Mouse (Mus musculus): ENCODE data around the gene Gm28729. TPM values are rescaled to one million over a fixed set of nuclear protein-coding genes. Genes with fewer than 3 reads are reported as not detected.
"Not testable (repeated sequence)": the region's sequence is repeated elsewhere in the genome, so short reads cannot be mapped to it uniquely, and the experiment has no call there.

The Gm28729 gene
- polyA plus RNA-seq, 1 experiment from 2014 or later = not detected

GRCm38 (mm10) chr9:96537615-96537919 lies 12.5 kb upstream of the Gm28729 start:
- Histone ChIP-seq H3K27ac (no peak overlapping the region), H3K4me3 (replicated peaks) (0 out of 2 replicates have a peak overlapping the region, but pooled peaks have one; percentile 45)
- WGBS = 93% methylated on average over 6 of the region's 6 CpGs

GRCm38 (mm10) chr9:96536895-96537614 lies 12.0 kb upstream of the Gm28729 start:
- peak overlapping the region; percentile 56; the same call in 1 of the 2 replicates for H3K27ac ChIP-seq
- H3K36me3 ChIP-seq = peaks cover 12% of the 10 kb centered on the region
- peak overlapping the region; percentile 74 for H3K4me2 ChIP-seq
- WGBS = 21% methylated on average over 37 of the region's 37 CpGs
- H3K27me3 ChIP-seq = no peaks in the 10 kb centered on the region
- ATAC-seq (ENCODE audit: insufficient number of reproducible peaks, insufficient read depth, low FRiP score, low TSS enrichment, low read depth) = peak; percentile 67
- peaks cover 21% of the 10 kb centered on the region for H3K4me1 ChIP-seq (replicated peaks)
- no peaks in the 10 kb centered on the region for H3K9me3 ChIP-seq
- peak overlapping the region; percentile 45 for H3K4me3 ChIP-seq (replicated peaks)
- peak overlapping the region; percentile 76 for H3K9ac ChIP-seq (replicated peaks)

More at GRCm38 (mm10) chr9:96537615-96537919, 12.5 kb upstream of the Gm28729 start:
- Histone ChIP-seq H3K4me2 (peak overlapping the region; percentile 74), H3K36me3 (peaks cover 17% of the 10 kb centered on the region), H3K9me3 (no peaks in the 10 kb centered on the region), H3K9ac (replicated peaks) (no peak overlapping the region), H3K4me1 (replicated peaks) (peaks cover 20% of the 10 kb centered on the region), H3K27me3 (no peaks in the 10 kb centered on the region)
- ATAC-seq (ENCODE audit: insufficient number of reproducible peaks, insufficient read depth, low FRiP score, low TSS enrichment, low read depth) = no peak

- not testable (repeated sequence) for ATAC-seq (ENCODE audit: insufficient number of reproducible peaks, insufficient read depth, low FRiP score, low TSS enrichment, low read depth); H3K27ac ChIP-seq; H3K27me3 ChIP-seq; H3K9ac ChIP-seq (replicated peaks); H3K4me2 ChIP-seq; H3K4me3 ChIP-seq (replicated peaks); H3K9me3 ChIP-seq; H3K36me3 ChIP-seq
- WGBS = 90% methylated on average over 4 of the region's 4 CpGs
- H3K4me1 ChIP-seq (replicated peaks) = peaks cover 25% of the 10 kb centered on the region
These were observed 11.0 kb upstream of the Gm28729 start for GRCm38 (mm10) chr9:96536093-96536492.

- WGBS = 88% methylated on average over 6 of the region's 6 CpGs
- Histone ChIP-seq H3K4me1 (replicated peaks) (peaks cover 31% of the 10 kb centered on the region), H3K9me3 (no peaks in the 10 kb centered on the region), H3K27ac (no peak overlapping the region), H3K27me3 (no peaks in the 10 kb centered on the region), H3K4me2 (no peak overlapping the region), H3K4me3 (replicated peaks) (no peak overlapping the region), H3K9ac (replicated peaks) (no peak overlapping the region), H3K36me3 (no peaks in the 10 kb centered on the region)
- no peak for ATAC-seq (ENCODE audit: insufficient number of reproducible peaks, insufficient read depth, low FRiP score, low TSS enrichment, low read depth)
These were observed 10.4 kb upstream of the Gm28729 start for GRCm38 (mm10) chr9:96535431-96535830.

- Histone ChIP-seq H3K27me3 (no peaks in the 10 kb centered on the region), H3K9ac (replicated peaks) (no peak overlapping the region), H3K4me1 (replicated peaks) (peaks cover 38% of the 10 kb centered on the region), H3K4me3 (replicated peaks) (no peak overlapping the region), H3K27ac (no peak overlapping the region), H3K9me3 (no peaks in the 10 kb centered on the region), H3K36me3 (no peaks in the 10 kb centered on the region), H3K4me2 (no peak overlapping the region)
- no peak for ATAC-seq (ENCODE audit: insufficient number of reproducible peaks, insufficient read depth, low FRiP score, low TSS enrichment, low read depth)
- WGBS = 81% methylated on average over 4 of the region's 4 CpGs
These were observed 9.2 kb upstream of the Gm28729 start for GRCm38 (mm10) chr9:96534256-96534655.

GRCm38 (mm10) chr9:96533476-96533875 lies 8.4 kb upstream of the Gm28729 start:
- 0 out of 2 replicates have a peak overlapping the region, but pooled peaks have one; percentile 17 for H3K27ac ChIP-seq

GRCm38 (mm10) chr9:96532531-96532930 lies 7.5 kb upstream of the Gm28729 start:
- 71% methylated on average over 4 of the region's 4 CpGs for WGBS
- Histone ChIP-seq H3K36me3 (no peaks in the 10 kb centered on the region), H3K9ac (replicated peaks) (no peak overlapping the region), H3K4me1 (replicated peaks) (peaks cover 36% of the 10 kb centered on the region), H3K9me3 (no peaks in the 10 kb centered on the region), H3K4me2 (no peak overlapping the region), H3K27ac (peak overlapping the region; percentile 41; the same call in 1 of the 2 replicates), H3K27me3 (no peaks in the 10 kb centered on the region), H3K4me3 (replicated peaks) (no peak overlapping the region)
- ATAC-seq (ENCODE audit: insufficient number of reproducible peaks, insufficient read depth, low FRiP score, low TSS enrichment, low read depth) = no peak

More at GRCm38 (mm10) chr9:96533476-96533875, 8.4 kb upstream of the Gm28729 start:
- H3K4me1 ChIP-seq (replicated peaks) = peaks cover 38% of the 10 kb centered on the region
- H3K9ac ChIP-seq (replicated peaks) = no peak overlapping the region
- H3K4me3 ChIP-seq (replicated peaks) = no peak overlapping the region
- H3K4me2 ChIP-seq = no peak overlapping the region
- no peaks in the 10 kb centered on the region for H3K27me3 ChIP-seq
- no peaks in the 10 kb centered on the region for H3K9me3 ChIP-seq
- no peak for ATAC-seq (ENCODE audit: insufficient number of reproducible peaks, insufficient read depth, low FRiP score, low TSS enrichment, low read depth)
- no peaks in the 10 kb centered on the region for H3K36me3 ChIP-seq
- 85% methylated on average over 6 of the region's 6 CpGs for WGBS

- Histone ChIP-seq H3K4me3 (replicated peaks) (no peak overlapping the region; the same call in 1 of the 2 replicates), H3K4me1 (replicated peaks) (peaks cover 26% of the 10 kb centered on the region), H3K36me3 (no peaks in the 10 kb centered on the region), H3K27ac (peak overlapping the region; percentile 12; the same call in 1 of the 2 replicates), H3K27me3 (no peaks in the 10 kb centered on the region), H3K9me3 (no peaks in the 10 kb centered on the region), H3K9ac (replicated peaks) (no peak overlapping the region), H3K4me2 (peak overlapping the region; percentile 29)
- peak; percentile 76; the same call in 1 of the 2 replicates for ATAC-seq (ENCODE audit: insufficient number of reproducible peaks, insufficient read depth, low FRiP score, low TSS enrichment, low read depth)
- WGBS = 16% methylated on average over 11 of the region's 11 CpGs
These were observed 5.6 kb upstream of the Gm28729 start for GRCm38 (mm10) chr9:96530674-96531081.

- Histone ChIP-seq H3K36me3 (no peaks in the 10 kb centered on the region), H3K9ac (replicated peaks) (no peak overlapping the region), H3K4me2 (peak overlapping the region; percentile 29), H3K4me3 (replicated peaks) (no peak overlapping the region; the same call in 1 of the 2 replicates), H3K27me3 (no peaks in the 10 kb centered on the region), H3K9me3 (no peaks in the 10 kb centered on the region), H3K4me1 (replicated peaks) (peaks cover 30% of the 10 kb centered on the region), H3K27ac (peak overlapping the region; percentile 12; the same call in 1 of the 2 replicates)
- 58% methylated on average over 10 of the region's 10 CpGs for WGBS
- no peak for ATAC-seq (ENCODE audit: insufficient number of reproducible peaks, insufficient read depth, low FRiP score, low TSS enrichment, low read depth)
These were observed 5.1 kb upstream of the Gm28729 start for GRCm38 (mm10) chr9:96529961-96530673.

- 82% methylated on average over 4 of the region's 4 CpGs for WGBS
- Histone ChIP-seq H3K9ac (replicated peaks) (no peak overlapping the region), H3K4me1 (replicated peaks) (peaks cover 22% of the 10 kb centered on the region), H3K27ac (no peak overlapping the region), H3K9me3 (no peaks in the 10 kb centered on the region), H3K27me3 (no peaks in the 10 kb centered on the region), H3K36me3 (no peaks in the 10 kb centered on the region), H3K4me2 (no peak overlapping the region), H3K4me3 (replicated peaks) (no peak overlapping the region)
- ATAC-seq (ENCODE audit: insufficient number of reproducible peaks, insufficient read depth, low FRiP score, low TSS enrichment, low read depth) = no peak
These were observed 947 bp upstream of the Gm28729 start for GRCm38 (mm10) chr9:96526011-96526410.

GRCm38 (mm10) chr9:96523148-96523547 lies 1.9 kb downstream of the Gm28729 start:
- H3K27ac ChIP-seq = no peak overlapping the region
- H3K4me2 ChIP-seq = no peak overlapping the region
- H3K4me1 ChIP-seq (replicated peaks) = peaks cover 9% of the 10 kb centered on the region
- no peak overlapping the region for H3K9ac ChIP-seq (replicated peaks)
- H3K27me3 ChIP-seq = no peaks in the 10 kb centered on the region
- no peak overlapping the region for H3K4me3 ChIP-seq (replicated peaks)
- H3K9me3 ChIP-seq = no peaks in the 10 kb centered on the region
- no peaks in the 10 kb centered on the region for H3K36me3 ChIP-seq
- 80% methylated on average over 5 of the region's 5 CpGs for WGBS
- ATAC-seq (ENCODE audit: insufficient number of reproducible peaks, insufficient read depth, low FRiP score, low TSS enrichment, low read depth) = no peak
